Comparison of ENCODE assay signal across 7 mouse cellular contexts in genomic region chr15:88733834-88734571, GRCm38 (mm10). TPM values are rescaled to one million over a fixed set of nuclear protein-coding genes. Genes with fewer than 3 reads are reported as not detected.
A peak's percentile ranks its signal among the peaks of the same experiment; 100 is the strongest.
DNase-seq lines count a peak whose midpoint lies in the region; ATAC-seq lines count a peak whose summit lies in the region.

Gene Brd1, minus strand, starts transcription at chr15:88734233.

- H3K9ac ChIP-seq in embryonic facial prominence, embryonic 11.5 days (replicated peaks; ENCODE audit: low read length), result peak within 1 kb of the TSS; percentile 99
- H3K9ac ChIP-seq in limb, embryonic 12.5 days (replicated peaks), result peak within 1 kb of the TSS; percentile 99
- peak within 1 kb of the TSS; percentile 96 for H3K9ac ChIP-seq in midbrain, embryonic 14.5 days (replicated peaks; ENCODE audit: low read length)

- peak; percentile 62; the same call in 1 of the 2 replicates for ATAC-seq in embryonic facial prominence, embryonic 11.5 days (replicated peaks; ENCODE audit: insufficient number of reproducible peaks, low FRiP score, low TSS enrichment, low read depth)
- ATAC-seq in limb, embryonic 12.5 days (ENCODE audit: insufficient number of reproducible peaks, insufficient read depth, low FRiP score, low TSS enrichment, low read depth), result peak; percentile 85
- ATAC-seq in midbrain, embryonic 14.5 days (ENCODE audit: low FRiP score, low TSS enrichment), result peak; percentile 89

- no peaks in the 10 kb centered on the region for H3K27me3 ChIP-seq in embryonic facial prominence, embryonic 11.5 days (ENCODE audit: control insufficient read depth, insufficient read depth, low read length)
- H3K27me3 ChIP-seq in limb, embryonic 12.5 days, result no peaks in the 10 kb centered on the region
- H3K27me3 ChIP-seq in midbrain, embryonic 14.5 days (ENCODE audit: control insufficient read depth, insufficient read depth, low read length), result no peaks in the 10 kb centered on the region

- H3K36me3 ChIP-seq in embryonic facial prominence, embryonic 11.5 days (replicated peaks; ENCODE audit: control insufficient read depth, insufficient read depth, low read depth, low read length), result peaks cover 12% of the 10 kb centered on the region
- peaks cover 19% of the 10 kb centered on the region for H3K36me3 ChIP-seq in limb, embryonic 12.5 days
- H3K36me3 ChIP-seq in midbrain, embryonic 14.5 days (ENCODE audit: control insufficient read depth, insufficient read depth, low read length), result peaks cover 19% of the 10 kb centered on the region

- peak; percentile 92 for DNase-seq in adrenal gland, postnatal 14 days
- DNase-seq in embryonic facial prominence, embryonic 11.5 days (ENCODE audit: low spot score), result peak; percentile 87
- DNase-seq in heart, adult 11 months, result peak; percentile 99
- peak; percentile 85 for DNase-seq in kidney, adult 18-20 months
- peak; percentile 95 for DNase-seq in midbrain, embryonic 14.5 days
- DNase-seq in spleen, adult 18-20 months, result peak; percentile 71 to 84

- peak within 1 kb of the TSS; percentile 85 for H3K4me2 ChIP-seq in embryonic facial prominence, embryonic 11.5 days (ENCODE audit: low read depth, low read length)
- peak within 1 kb of the TSS; percentile 97 for H3K4me2 ChIP-seq in limb, embryonic 12.5 days
- peak within 1 kb of the TSS; percentile 83 for H3K4me2 ChIP-seq in midbrain, embryonic 14.5 days (ENCODE audit: low read length)

- peak within 1 kb of the TSS; percentile 99 for H3K4me3 ChIP-seq in embryonic facial prominence, embryonic 11.5 days (ENCODE audit: low read depth, low read length)
- peak within 1 kb of the TSS; percentile 99 for H3K4me3 ChIP-seq in limb, embryonic 12.5 days (replicated peaks)
- peak within 1 kb of the TSS; percentile 99 for H3K4me3 ChIP-seq in midbrain, embryonic 14.5 days (replicated peaks; ENCODE audit: low read depth, low read length)

- WGBS in embryonic facial prominence, embryonic 11.5 days, result under 1% methylated on average over 41 of the region's 103 CpGs
- WGBS in limb, embryonic 12.5 days, result 1% methylated on average over 89 of the region's 103 CpGs
- under 1% methylated on average over 95 of the region's 103 CpGs for WGBS in midbrain, embryonic 14.5 days

- no peaks in the 10 kb centered on the region for H3K9me3 ChIP-seq in embryonic facial prominence, embryonic 11.5 days (replicated peaks; ENCODE audit: control insufficient read depth, low read length)
- no peaks in the 10 kb centered on the region for H3K9me3 ChIP-seq in limb, embryonic 12.5 days
- no peaks in the 10 kb centered on the region for H3K9me3 ChIP-seq in midbrain, embryonic 14.5 days (ENCODE audit: control insufficient read depth, low read length)

- H3K4me1 ChIP-seq in embryonic facial prominence, embryonic 11.5 days (ENCODE audit: control insufficient read depth, insufficient read depth, low read length), result peaks cover 3% of the 10 kb centered on the region; the same call in 1 of the 2 replicates
- peaks cover 25% of the 10 kb centered on the region for H3K4me1 ChIP-seq in limb, embryonic 12.5 days (replicated peaks)
- H3K4me1 ChIP-seq in midbrain, embryonic 14.5 days (ENCODE audit: control insufficient read depth, insufficient read depth, low read length), result peaks cover 25% of the 10 kb centered on the region

- peak within 1 kb of the TSS; percentile 80 for H3K27ac ChIP-seq in embryonic facial prominence, embryonic 11.5 days (replicated peaks; ENCODE audit: low read depth, low read length)
- peak within 1 kb of the TSS; percentile 86 for H3K27ac ChIP-seq in limb, embryonic 12.5 days
- H3K27ac ChIP-seq in midbrain, embryonic 14.5 days (replicated peaks; ENCODE audit: low read depth, low read length), result peak within 1 kb of the TSS; percentile 92

RNA-seq across cellular contexts. Expression of gene Brd1, which starts in this region (rescaled TPM):
- total RNA-seq in adrenal gland, postnatal 14 days (2021), result 51.4 and 55.0 TPM in 2 replicates
- polyA plus RNA-seq in embryonic facial prominence, embryonic 11.5 days (2014; fragmentation: Nextera tagmentation; extraction: Ambion mirVana), result 24.0 and 24.3 TPM in 2 replicates
- 27.1 and 29.2 TPM in 2 replicates for polyA plus RNA-seq in limb, embryonic 12.5 days (2016; fragmentation: Nextera tagmentation; extraction: Ambion mirVana)
- 26.2 and 30.5 TPM in 2 replicates for polyA plus RNA-seq in midbrain, embryonic 14.5 days (2014; fragmentation: Nextera tagmentation; extraction: Ambion mirVana)

Comparison
In these comparisons a context has a peak if more than half of its experiments do, and no peak if none do; other contexts are left out.
1. Peak in every context shown above with its lines: DNase-seq, ATAC-seq, H3K4me3 ChIP-seq and H3K27ac ChIP-seq.